Mouse (Mus musculus): ENCODE results near the gene 2010111I01Rik. TPM values are rescaled to one million over a fixed set of nuclear protein-coding genes. Genes with fewer than 3 reads are reported as not detected.

2010111I01Rik gene
- polyA plus RNA-seq, 1 experiment from 2014 or later: 146 TPM

- WGBS: 30% methylated on average over 2 of the region's 2 CpGs
- DNase-seq (ENCODE audit: low spot score) (peak; percentile 49), ATAC-seq (replicated peaks; ENCODE audit: low FRiP score, low read depth) (peak; percentile 67)
- H3K4me1 ChIP-seq (replicated peaks; ENCODE audit: insufficient read depth, low read length): peaks cover 22% of the 10 kb centered on the region
- no peaks in the 10 kb centered on the region for H3K9me3 ChIP-seq (replicated peaks; ENCODE audit: low read length)
- H3K27ac ChIP-seq: no peak overlapping the region
- no peak overlapping the region for H3K9ac ChIP-seq (ENCODE audit: low read depth, low read length)
- TF ChIP-seq CTCF (IDR thresholded peaks at IDR 0.05; ENCODE audit: low read depth): peak; percentile 24; the same call in 1 of the 2 replicates
- no peak overlapping the region for H3K4me3 ChIP-seq (replicated peaks; ENCODE audit: low read depth, low read length)
- no peaks in the 10 kb centered on the region for H3K27me3 ChIP-seq (ENCODE audit: insufficient read depth, low read length)
- no peak overlapping the region for H3K4me2 ChIP-seq (ENCODE audit: low read length)
- no peaks in the 10 kb centered on the region for H3K36me3 ChIP-seq (ENCODE audit: insufficient read depth, low read length)
Observed at GRCm38 (mm10) chr13:63188811-63189210, 224.1 kb downstream of the 2010111I01Rik start.

- H3K27ac ChIP-seq: no peak overlapping the region
- WGBS: 52% methylated on average over 3 of the region's 3 CpGs
- no peaks in the 10 kb centered on the region for H3K36me3 ChIP-seq (ENCODE audit: insufficient read depth, low read length)
- DNase-seq (ENCODE audit: low spot score) (no peak), ATAC-seq (replicated peaks; ENCODE audit: low FRiP score, low read depth) (no peak)
- 0 out of 2 replicates have a peak, but pooled peaks cover 2% of the 10 kb centered on the region for H3K4me1 ChIP-seq (replicated peaks; ENCODE audit: insufficient read depth, low read length)
- no peak overlapping the region for H3K4me2 ChIP-seq (ENCODE audit: low read length)
- no peak overlapping the region for H3K9ac ChIP-seq (ENCODE audit: low read depth, low read length)
- H3K9me3 ChIP-seq (replicated peaks; ENCODE audit: low read length): no peaks in the 10 kb centered on the region
- H3K4me3 ChIP-seq (replicated peaks; ENCODE audit: low read depth, low read length): no peak overlapping the region
- H3K27me3 ChIP-seq (ENCODE audit: insufficient read depth, low read length): no peaks in the 10 kb centered on the region
- TF ChIP-seq CTCF (IDR thresholded peaks at IDR 0.05; ENCODE audit: low read depth): no peak
Observed at GRCm38 (mm10) chr13:63193423-63193822, 228.7 kb downstream of the 2010111I01Rik start.

GRCm38 (mm10) chr13:63198038-63198437 is 233.3 kb downstream of the 2010111I01Rik start:
- H3K27me3 ChIP-seq (ENCODE audit: insufficient read depth, low read length): no peaks in the 10 kb centered on the region
- H3K4me1 ChIP-seq (replicated peaks; ENCODE audit: insufficient read depth, low read length): no peaks in the 10 kb centered on the region
- no peak overlapping the region for H3K27ac ChIP-seq
- ATAC-seq (replicated peaks; ENCODE audit: low FRiP score, low read depth) (no peak), DNase-seq (ENCODE audit: low spot score) (no peak)
- no peaks in the 10 kb centered on the region for H3K9me3 ChIP-seq (replicated peaks; ENCODE audit: low read length)
- TF ChIP-seq CTCF (IDR thresholded peaks at IDR 0.05; ENCODE audit: low read depth): no peak
- no peak overlapping the region for H3K4me2 ChIP-seq (ENCODE audit: low read length)
- no peak overlapping the region for H3K4me3 ChIP-seq (replicated peaks; ENCODE audit: low read depth, low read length)
- H3K9ac ChIP-seq (ENCODE audit: low read depth, low read length): no peak overlapping the region
- H3K36me3 ChIP-seq (ENCODE audit: insufficient read depth, low read length): no peaks in the 10 kb centered on the region
- 85% methylated on average over 1 of the region's 1 CpGs for WGBS

GRCm38 (mm10) chr13:63199588-63199987 is 234.9 kb downstream of the 2010111I01Rik start:
- H3K4me1 ChIP-seq (replicated peaks; ENCODE audit: insufficient read depth, low read length): no peaks in the 10 kb centered on the region
- no peak overlapping the region for H3K4me2 ChIP-seq (ENCODE audit: low read length)
- H3K4me3 ChIP-seq (replicated peaks; ENCODE audit: low read depth, low read length): no peak overlapping the region
- H3K9me3 ChIP-seq (replicated peaks; ENCODE audit: low read length): no peaks in the 10 kb centered on the region
- no peaks in the 10 kb centered on the region for H3K27me3 ChIP-seq (ENCODE audit: insufficient read depth, low read length)
- no peaks in the 10 kb centered on the region for H3K36me3 ChIP-seq (ENCODE audit: insufficient read depth, low read length)
- H3K27ac ChIP-seq: no peak overlapping the region
- 66% methylated on average over 2 of the region's 2 CpGs for WGBS
- no peak for DNase-seq (ENCODE audit: low spot score)
- ATAC-seq (replicated peaks; ENCODE audit: low FRiP score, low read depth): no peak
- no peak overlapping the region for H3K9ac ChIP-seq (ENCODE audit: low read depth, low read length)
- TF ChIP-seq CTCF (IDR thresholded peaks at IDR 0.05; ENCODE audit: low read depth): no peak

GRCm38 (mm10) chr13:63203502-63204278 is 239.0 kb downstream of the 2010111I01Rik start:
- no peak overlapping the region for H3K4me2 ChIP-seq (ENCODE audit: low read length)
- no peak overlapping the region for H3K4me3 ChIP-seq (replicated peaks; ENCODE audit: low read depth, low read length)
- H3K9me3 ChIP-seq (replicated peaks; ENCODE audit: low read length): no peaks in the 10 kb centered on the region
- no peak overlapping the region for H3K27ac ChIP-seq
- no peaks in the 10 kb centered on the region for H3K4me1 ChIP-seq (replicated peaks; ENCODE audit: insufficient read depth, low read length)
- TF ChIP-seq CTCF (IDR thresholded peaks at IDR 0.05; ENCODE audit: low read depth): no peak
- no peaks in the 10 kb centered on the region for H3K36me3 ChIP-seq (ENCODE audit: insufficient read depth, low read length)
- ATAC-seq (replicated peaks; ENCODE audit: low FRiP score, low read depth) (no peak), DNase-seq (ENCODE audit: low spot score) (no peak)
- WGBS: 64% methylated on average over 8 of the region's 8 CpGs
- no peak overlapping the region for H3K9ac ChIP-seq (ENCODE audit: low read depth, low read length)
- H3K27me3 ChIP-seq (ENCODE audit: insufficient read depth, low read length): no peaks in the 10 kb centered on the region

- H3K36me3 ChIP-seq (ENCODE audit: insufficient read depth, low read length): no peaks in the 10 kb centered on the region
- no peak overlapping the region for H3K27ac ChIP-seq
- H3K4me1 ChIP-seq (replicated peaks; ENCODE audit: insufficient read depth, low read length): no peaks in the 10 kb centered on the region
- TF ChIP-seq CTCF (IDR thresholded peaks at IDR 0.05; ENCODE audit: low read depth): no peak
- ATAC-seq (replicated peaks; ENCODE audit: low FRiP score, low read depth) (no peak), DNase-seq (ENCODE audit: low spot score) (no peak)
- WGBS: 75% methylated on average over 4 of the region's 4 CpGs
- H3K4me3 ChIP-seq (replicated peaks; ENCODE audit: low read depth, low read length): no peak overlapping the region
- H3K9me3 ChIP-seq (replicated peaks; ENCODE audit: low read length): no peaks in the 10 kb centered on the region
- H3K27me3 ChIP-seq (ENCODE audit: insufficient read depth, low read length): no peaks in the 10 kb centered on the region
- H3K9ac ChIP-seq (ENCODE audit: low read depth, low read length): no peak overlapping the region
- H3K4me2 ChIP-seq (ENCODE audit: low read length): no peak overlapping the region
Observed at GRCm38 (mm10) chr13:63205750-63206149, 241.1 kb downstream of the 2010111I01Rik start.
